Mouse (Mus musculus): ENCODE data around the gene Isg20l2. TPM values are rescaled to one million over a fixed set of nuclear protein-coding genes. Genes with fewer than 3 reads are reported as not detected.

The Isg20l2 gene
- polyA plus RNA-seq, 1 experiment from 2014 or later, result 67.7 TPM

GRCm38 (mm10) chr3:87952440-87952839, 22.3 kb downstream of the Isg20l2 start:
- 1% methylated on average over 5 of the region's 5 CpGs for WGBS
- peak overlapping the region; percentile 62 for H3K4me2 ChIP-seq (replicated peaks)
- no peaks in the 10 kb centered on the region for H3K9me3 ChIP-seq (replicated peaks)
- no peak for ATAC-seq (ENCODE audit: low FRiP score)
- peak overlapping the region; percentile 78 for H3K27ac ChIP-seq
- H3K36me3 ChIP-seq, result 0 out of 2 replicates have a peak, but pooled peaks cover 4% of the 10 kb centered on the region
- H3K4me1 ChIP-seq, result peaks cover 58% of the 10 kb centered on the region
- H3K9ac ChIP-seq, result peak overlapping the region; percentile 37
- 0 out of 2 replicates have a peak, but pooled peaks cover 2% of the 10 kb centered on the region for H3K27me3 ChIP-seq
- H3K4me3 ChIP-seq, result peak overlapping the region; percentile 22

- Histone ChIP-seq H3K9ac (no peak overlapping the region), H3K4me3 (no peak overlapping the region), H3K4me2 (replicated peaks) (no peak overlapping the region), H3K4me1 (peaks cover 35% of the 10 kb centered on the region), H3K27me3 (no peaks in the 10 kb centered on the region), H3K36me3 (0 out of 2 replicates have a peak, but pooled peaks cover 4% of the 10 kb centered on the region), H3K9me3 (replicated peaks) (no peaks in the 10 kb centered on the region), H3K27ac (no peak overlapping the region)
- WGBS, result 4% methylated on average over 1 of the region's 1 CpGs
- no peak for ATAC-seq (ENCODE audit: low FRiP score)
Observed at GRCm38 (mm10) chr3:87958056-87958455, 27.9 kb downstream of the Isg20l2 start.

GRCm38 (mm10) chr3:87958476-87958875, 28.4 kb downstream of the Isg20l2 start:
- WGBS, result 11% methylated on average over 4 of the region's 4 CpGs
- H3K4me1 ChIP-seq, result peaks cover 32% of the 10 kb centered on the region
- H3K27ac ChIP-seq, result no peak overlapping the region
- H3K9me3 ChIP-seq (replicated peaks), result no peaks in the 10 kb centered on the region
- H3K4me3 ChIP-seq, result no peak overlapping the region
- no peak overlapping the region for H3K9ac ChIP-seq
- no peak overlapping the region for H3K4me2 ChIP-seq (replicated peaks)
- H3K36me3 ChIP-seq, result 0 out of 2 replicates have a peak, but pooled peaks cover 2% of the 10 kb centered on the region
- H3K27me3 ChIP-seq, result no peaks in the 10 kb centered on the region
- no peak for ATAC-seq (ENCODE audit: low FRiP score)

GRCm38 (mm10) chr3:87958967-87959366, 28.9 kb downstream of the Isg20l2 start:
- no peaks in the 10 kb centered on the region for H3K27me3 ChIP-seq
- H3K9ac ChIP-seq, result no peak overlapping the region
- 14% methylated on average over 1 of the region's 1 CpGs for WGBS
- no peaks in the 10 kb centered on the region for H3K9me3 ChIP-seq (replicated peaks)
- no peak for ATAC-seq (ENCODE audit: low FRiP score)
- H3K27ac ChIP-seq, result peak overlapping the region; percentile 97; the same call in 1 of the 2 replicates
- H3K4me3 ChIP-seq, result no peak overlapping the region
- H3K36me3 ChIP-seq, result no peaks in the 10 kb centered on the region
- H3K4me1 ChIP-seq, result peaks cover 31% of the 10 kb centered on the region
- no peak overlapping the region for H3K4me2 ChIP-seq (replicated peaks)

GRCm38 (mm10) chr3:87959371-87959770, 29.3 kb downstream of the Isg20l2 start:
- no peak overlapping the region for H3K9ac ChIP-seq
- 35% methylated on average over 7 of the region's 7 CpGs for WGBS
- H3K27me3 ChIP-seq, result no peaks in the 10 kb centered on the region
- H3K4me2 ChIP-seq (replicated peaks), result no peak overlapping the region
- no peak overlapping the region for H3K4me3 ChIP-seq
- no peaks in the 10 kb centered on the region for H3K9me3 ChIP-seq (replicated peaks)
- H3K27ac ChIP-seq, result peak overlapping the region; percentile 97
- ATAC-seq (ENCODE audit: low FRiP score), result no peak
- peaks cover 31% of the 10 kb centered on the region for H3K4me1 ChIP-seq
- H3K36me3 ChIP-seq, result no peaks in the 10 kb centered on the region

- Histone ChIP-seq H3K9ac (peak overlapping the region; percentile 77), H3K4me2 (replicated peaks) (peak overlapping the region; percentile 65), H3K4me1 (peaks cover 31% of the 10 kb centered on the region), H3K9me3 (replicated peaks) (no peaks in the 10 kb centered on the region), H3K36me3 (no peaks in the 10 kb centered on the region), H3K27me3 (no peaks in the 10 kb centered on the region), H3K4me3 (peak overlapping the region; percentile 37), H3K27ac (peak overlapping the region; percentile 97)
- no peak for ATAC-seq (ENCODE audit: low FRiP score)
- 2% methylated on average over 10 of the region's 10 CpGs for WGBS
Observed at GRCm38 (mm10) chr3:87960191-87960585, 30.1 kb downstream of the Isg20l2 start.

GRCm38 (mm10) chr3:87960586-87961191, 30.6 kb downstream of the Isg20l2 start:
- ATAC-seq (ENCODE audit: low FRiP score), result peak; percentile 97
- Histone ChIP-seq H3K9me3 (replicated peaks) (no peaks in the 10 kb centered on the region), H3K27me3 (no peaks in the 10 kb centered on the region), H3K4me3 (peak overlapping the region; percentile 37), H3K4me2 (replicated peaks) (peak overlapping the region; percentile 65), H3K36me3 (no peaks in the 10 kb centered on the region), H3K4me1 (peaks cover 31% of the 10 kb centered on the region), H3K9ac (peak overlapping the region; percentile 77), H3K27ac (peak overlapping the region; percentile 97)
- WGBS, result under 1% methylated on average over 27 of the region's 27 CpGs

GRCm38 (mm10) chr3:87970184-87970938, 40.2 kb downstream of the Isg20l2 start:
- Histone ChIP-seq H3K4me1 (peaks cover 49% of the 10 kb centered on the region), H3K4me2 (replicated peaks) (peak overlapping the region; percentile 93), H3K9me3 (replicated peaks) (no peaks in the 10 kb centered on the region), H3K27me3 (peaks cover 2% of the 10 kb centered on the region; the same call in 1 of the 2 replicates), H3K36me3 (no peaks in the 10 kb centered on the region; the same call in 1 of the 2 replicates), H3K9ac (peak overlapping the region; percentile 86), H3K4me3 (peak overlapping the region; percentile 69), H3K27ac (peak overlapping the region; percentile 55)
- WGBS, result 1% methylated on average over 21 of the region's 21 CpGs
- ATAC-seq (ENCODE audit: low FRiP score), result no peak

GRCm38 (mm10) chr3:87970939-87971488, 40.9 kb downstream of the Isg20l2 start, which contains the start of gene Nes:
Nes (plus strand) TSS chr3:87971078.
- Histone ChIP-seq H3K4me2 (replicated peaks) (peak within 1 kb of the TSS; percentile 93), H3K27ac (peak within 1 kb of the TSS; percentile 92), H3K4me3 (peak within 1 kb of the TSS; percentile 69), H3K9me3 (replicated peaks) (no peaks in the 10 kb centered on the region), H3K4me1 (peaks cover 49% of the 10 kb centered on the region), H3K9ac (peak within 1 kb of the TSS; percentile 86), H3K27me3 (peaks cover 2% of the 10 kb centered on the region; the same call in 1 of the 2 replicates), H3K36me3 (peaks cover 3% of the 10 kb centered on the region; the same call in 1 of the 2 replicates)
- ATAC-seq (ENCODE audit: low FRiP score), result peak; percentile 60
- under 1% methylated on average over 44 of the region's 44 CpGs for WGBS

- under 1% methylated on average over 54 of the region's 60 CpGs for WGBS
Observed at GRCm38 (mm10) chr3:87971489-87972202, 41.5 kb downstream of the Isg20l2 start.

GRCm38 (mm10) chr3:87972203-87972664, 42.1 kb downstream of the Isg20l2 start:
- Histone ChIP-seq H3K4me2 (replicated peaks) (peak overlapping the region; percentile 93), H3K9me3 (replicated peaks) (no peaks in the 10 kb centered on the region), H3K27me3 (peaks cover 2% of the 10 kb centered on the region; the same call in 1 of the 2 replicates), H3K4me3 (peak overlapping the region; percentile 69), H3K27ac (peak overlapping the region; percentile 92), H3K9ac (peak overlapping the region; percentile 86), H3K4me1 (peaks cover 49% of the 10 kb centered on the region), H3K36me3 (peaks cover 14% of the 10 kb centered on the region)
- peak; percentile 65 for ATAC-seq (ENCODE audit: low FRiP score)
- WGBS, result 4% methylated on average over 8 of the region's 8 CpGs

More at GRCm38 (mm10) chr3:87971489-87972202, 41.5 kb downstream of the Isg20l2 start:
- H3K9ac ChIP-seq, result peak overlapping the region; percentile 86
- H3K27ac ChIP-seq, result peak overlapping the region; percentile 92
- 0 out of 2 replicates have a peak, but pooled peaks have one; percentile 9 for ATAC-seq (ENCODE audit: low FRiP score)
- peaks cover 49% of the 10 kb centered on the region for H3K4me1 ChIP-seq
- H3K4me3 ChIP-seq, result peak overlapping the region; percentile 69
- peak overlapping the region; percentile 93 for H3K4me2 ChIP-seq (replicated peaks)
- peaks cover 8% of the 10 kb centered on the region for H3K36me3 ChIP-seq
- H3K9me3 ChIP-seq (replicated peaks), result no peaks in the 10 kb centered on the region
- H3K27me3 ChIP-seq, result peaks cover 2% of the 10 kb centered on the region; the same call in 1 of the 2 replicates
